Mouse (Mus musculus): ENCODE data around the gene Stx3. TPM values are rescaled to one million over a fixed set of nuclear protein-coding genes. Genes with fewer than 3 reads are reported as not detected.
A peak's percentile ranks its signal among the peaks of the same experiment; 100 is the strongest.

Stx3 gene
- polyA plus RNA-seq, 1 experiment from 2014 or later: 2.0 TPM

GRCm38 (mm10) chr19:11770205-11770892 is 48.9 kb downstream of the Stx3 start, which contains the start of gene Mrpl16:
TSS of gene Mrpl16 (plus strand) at chr19:11770391.
- WGBS (ENCODE audit: insufficient replicate concordance): 1% methylated on average over 30 of the region's 30 CpGs
- peak; percentile 78 for DNase-seq
- peak within 1 kb of the TSS; percentile 78 for H3K4me2 ChIP-seq

GRCm38 (mm10) chr19:11769257-11769920 is 49.8 kb downstream of the Stx3 start:
- no peak overlapping the region for H3K9ac ChIP-seq
- 79% methylated on average over 5 of the region's 5 CpGs for WGBS (ENCODE audit: insufficient replicate concordance)
- H3K4me3 ChIP-seq (replicated peaks): peak overlapping the region; percentile 82

More at GRCm38 (mm10) chr19:11770205-11770892, 48.9 kb downstream of the Stx3 start, which contains the start of gene Mrpl16:
- peak; percentile 91 for ATAC-seq (ENCODE audit: low read depth)
- peak within 1 kb of the TSS; percentile 81 for H3K9ac ChIP-seq
- H3K27me3 ChIP-seq: no peaks in the 10 kb centered on the region
- peak within 1 kb of the TSS; percentile 75 for H3K27ac ChIP-seq
- H3K36me3 ChIP-seq: peaks cover 33% of the 10 kb centered on the region
- no peaks in the 10 kb centered on the region for H3K9me3 ChIP-seq (replicated peaks)
- H3K4me1 ChIP-seq (replicated peaks): peaks cover 14% of the 10 kb centered on the region
- H3K4me3 ChIP-seq (replicated peaks): peak within 1 kb of the TSS; percentile 82

GRCm38 (mm10) chr19:11768163-11768562 is 51.0 kb downstream of the Stx3 start:
- H3K4me2 ChIP-seq: no peak overlapping the region
- 3% methylated on average over 3 of the region's 3 CpGs for WGBS (ENCODE audit: insufficient replicate concordance)
- H3K4me3 ChIP-seq (replicated peaks): no peak overlapping the region
- ATAC-seq (ENCODE audit: low read depth) (no peak), DNase-seq (peak; percentile 15)
- H3K4me1 ChIP-seq (replicated peaks): peaks cover 14% of the 10 kb centered on the region
- H3K9me3 ChIP-seq (replicated peaks): no peaks in the 10 kb centered on the region
- no peaks in the 10 kb centered on the region for H3K27me3 ChIP-seq
- peaks cover 12% of the 10 kb centered on the region for H3K36me3 ChIP-seq
- no peak overlapping the region for H3K9ac ChIP-seq
- H3K27ac ChIP-seq: no peak overlapping the region

More at GRCm38 (mm10) chr19:11769257-11769920, 49.8 kb downstream of the Stx3 start:
- no peaks in the 10 kb centered on the region for H3K9me3 ChIP-seq (replicated peaks)
- DNase-seq: no peak
- H3K27me3 ChIP-seq: no peaks in the 10 kb centered on the region
- peaks cover 14% of the 10 kb centered on the region for H3K4me1 ChIP-seq (replicated peaks)
- no peak overlapping the region for H3K27ac ChIP-seq
- H3K4me2 ChIP-seq: peak overlapping the region; percentile 78
- peaks cover 24% of the 10 kb centered on the region for H3K36me3 ChIP-seq
- no peak for ATAC-seq (ENCODE audit: low read depth)

GRCm38 (mm10) chr19:11766413-11766812 is 52.8 kb downstream of the Stx3 start:
- Histone ChIP-seq H3K36me3 (no peaks in the 10 kb centered on the region), H3K4me1 (replicated peaks) (peaks cover 8% of the 10 kb centered on the region), H3K4me3 (replicated peaks) (no peak overlapping the region), H3K9me3 (replicated peaks) (no peaks in the 10 kb centered on the region), H3K27me3 (no peaks in the 10 kb centered on the region), H3K4me2 (no peak overlapping the region), H3K27ac (no peak overlapping the region), H3K9ac (no peak overlapping the region)
- DNase-seq (no peak), ATAC-seq (ENCODE audit: low read depth) (no peak)
- WGBS (ENCODE audit: insufficient replicate concordance): 41% methylated on average over 4 of the region's 4 CpGs

- DNase-seq (no peak), ATAC-seq (ENCODE audit: low read depth) (no peak)
- Histone ChIP-seq H3K27me3 (no peaks in the 10 kb centered on the region), H3K9ac (no peak overlapping the region), H3K4me3 (replicated peaks) (no peak overlapping the region), H3K27ac (no peak overlapping the region), H3K4me1 (replicated peaks) (no peaks in the 10 kb centered on the region; the same call in 1 of the 2 replicates), H3K4me2 (no peak overlapping the region), H3K36me3 (no peaks in the 10 kb centered on the region), H3K9me3 (replicated peaks) (no peaks in the 10 kb centered on the region)
- 58% methylated on average over 3 of the region's 3 CpGs for WGBS (ENCODE audit: insufficient replicate concordance)
Measured at GRCm38 (mm10) chr19:11765059-11765458, 54.1 kb downstream of the Stx3 start.

GRCm38 (mm10) chr19:11747298-11747697 is 71.9 kb downstream of the Stx3 start, which contains the start of gene Gif:
TSS of gene Gif (plus strand) at chr19:11747554.
- no peak within 1 kb of the TSS for H3K9ac ChIP-seq
- ATAC-seq (ENCODE audit: low read depth): no peak
- H3K9me3 ChIP-seq (replicated peaks): no peaks in the 10 kb centered on the region
- H3K27ac ChIP-seq: no peak within 1 kb of the TSS
- no peak within 1 kb of the TSS for H3K4me2 ChIP-seq
- H3K27me3 ChIP-seq: no peaks in the 10 kb centered on the region
- H3K4me3 ChIP-seq (replicated peaks): no peak within 1 kb of the TSS
- no peak for DNase-seq
- WGBS (ENCODE audit: insufficient replicate concordance): 72% methylated on average over 2 of the region's 2 CpGs
- peaks cover 16% of the 10 kb centered on the region for H3K4me1 ChIP-seq (replicated peaks)
- H3K36me3 ChIP-seq: no peaks in the 10 kb centered on the region

- Histone ChIP-seq H3K36me3 (no peaks in the 10 kb centered on the region), H3K4me1 (replicated peaks) (peaks cover 16% of the 10 kb centered on the region), H3K27ac (no peak overlapping the region), H3K9ac (no peak overlapping the region), H3K4me2 (no peak overlapping the region), H3K9me3 (replicated peaks) (no peaks in the 10 kb centered on the region), H3K4me3 (replicated peaks) (no peak overlapping the region), H3K27me3 (no peaks in the 10 kb centered on the region)
- ATAC-seq (ENCODE audit: low read depth) (peak; percentile 87), DNase-seq (peak; percentile 24)
Measured at GRCm38 (mm10) chr19:11745680-11746079, 73.5 kb downstream of the Stx3 start.

GRCm38 (mm10) chr19:11736455-11736854 is 82.7 kb downstream of the Stx3 start:
- no peaks in the 10 kb centered on the region for H3K36me3 ChIP-seq
- no peaks in the 10 kb centered on the region for H3K9me3 ChIP-seq (replicated peaks)
- H3K9ac ChIP-seq: no peak overlapping the region
- no peak overlapping the region for H3K4me3 ChIP-seq (replicated peaks)
- no peak overlapping the region for H3K4me2 ChIP-seq
- WGBS (ENCODE audit: insufficient replicate concordance): 12% methylated on average over 1 of the region's 1 CpGs
- DNase-seq (no peak), ATAC-seq (ENCODE audit: low read depth) (peak; percentile 73)
- H3K27ac ChIP-seq: no peak overlapping the region
- H3K27me3 ChIP-seq: no peaks in the 10 kb centered on the region
- H3K4me1 ChIP-seq (replicated peaks): peaks cover 11% of the 10 kb centered on the region

- H3K4me3 ChIP-seq (replicated peaks): no peak overlapping the region
- DNase-seq: no peak
- ATAC-seq (ENCODE audit: low read depth): no peak
- no peaks in the 10 kb centered on the region for H3K27me3 ChIP-seq
- H3K9me3 ChIP-seq (replicated peaks): no peaks in the 10 kb centered on the region
- WGBS (ENCODE audit: insufficient replicate concordance): 59% methylated on average over 1 of the region's 1 CpGs
- peaks cover 25% of the 10 kb centered on the region for H3K4me1 ChIP-seq (replicated peaks)
- H3K9ac ChIP-seq: no peak overlapping the region
- H3K27ac ChIP-seq: no peak overlapping the region
- no peaks in the 10 kb centered on the region for H3K36me3 ChIP-seq
- H3K4me2 ChIP-seq: no peak overlapping the region
Measured at GRCm38 (mm10) chr19:11730278-11730677, 88.9 kb downstream of the Stx3 start.

GRCm38 (mm10) chr19:11727304-11727703 is 91.9 kb downstream of the Stx3 start:
- DNase-seq: peak; percentile 55
- ATAC-seq (ENCODE audit: low read depth): peak; percentile 83
- no peaks in the 10 kb centered on the region for H3K9me3 ChIP-seq (replicated peaks)
- H3K9ac ChIP-seq: no peak overlapping the region
- no peaks in the 10 kb centered on the region for H3K36me3 ChIP-seq
- 33% methylated on average over 5 of the region's 5 CpGs for WGBS (ENCODE audit: insufficient replicate concordance)
- no peaks in the 10 kb centered on the region for H3K27me3 ChIP-seq
- peaks cover 33% of the 10 kb centered on the region for H3K4me1 ChIP-seq (replicated peaks)
- no peak overlapping the region for H3K4me3 ChIP-seq (replicated peaks)
- no peak overlapping the region for H3K4me2 ChIP-seq
- H3K27ac ChIP-seq: 0 out of 2 replicates have a peak overlapping the region, but pooled peaks have one; percentile 0

GRCm38 (mm10) chr19:11725915-11726314 is 93.3 kb downstream of the Stx3 start:
- ATAC-seq (ENCODE audit: low read depth) (peak; percentile 88), DNase-seq (peak; percentile 20)
- peaks cover 33% of the 10 kb centered on the region for H3K4me1 ChIP-seq (replicated peaks)
- H3K4me2 ChIP-seq: no peak overlapping the region
- no peaks in the 10 kb centered on the region for H3K36me3 ChIP-seq
- H3K9me3 ChIP-seq (replicated peaks): no peaks in the 10 kb centered on the region
- H3K9ac ChIP-seq: no peak overlapping the region
- 10% methylated on average over 2 of the region's 2 CpGs for WGBS (ENCODE audit: insufficient replicate concordance)
- H3K4me3 ChIP-seq (replicated peaks): no peak overlapping the region
- H3K27ac ChIP-seq: peak overlapping the region; percentile 73
- H3K27me3 ChIP-seq: no peaks in the 10 kb centered on the region
